Mouse (Mus musculus): ENCODE measurements at regions not wholly inside any gene's neighbourhood (a gene's known extent, or its start where the extent isn't known, plus 50 kb on each side); places are given as distances from the start of the nearest gene placed in this dataset.

- DNase-seq = no peak
- TF ChIP-seq POLR2A (IDR thresholded peaks at IDR 0.05; ENCODE audit: insufficient read depth, low read depth, low read length) = no peak
- TF ChIP-seq CTCF (IDR thresholded peaks at IDR 0.05) = no peak
- no peak for TF ChIP-seq EP300 (IDR thresholded peaks at IDR 0.05; ENCODE audit: insufficient read depth, low read depth, low read length)
- no peaks in the 10 kb centered on the region for H3K4me1 ChIP-seq (ENCODE audit: control insufficient read depth, insufficient read depth, low read length)
- 66% methylated on average over 4 of the region's 4 CpGs for WGBS
- no peak overlapping the region for H3K9ac ChIP-seq (ENCODE audit: low read depth, low read length)
- H3K79me2 ChIP-seq (replicated peaks; ENCODE audit: control insufficient read depth, insufficient read depth, low read length) = no peaks in the 10 kb centered on the region
- H3K36me3 ChIP-seq (ENCODE audit: control insufficient read depth, insufficient read depth, low read length) = no peaks in the 10 kb centered on the region
- no peak overlapping the region for H3K27ac ChIP-seq
- no peak overlapping the region for H3K4me3 ChIP-seq
- intact Hi-C loops (cut with DNase I) = no loop called here
- no peaks in the 10 kb centered on the region for H3K27me3 ChIP-seq (ENCODE audit: control insufficient read depth, insufficient read depth, low read length)
Observed at GRCm38 (mm10) chr1:41825223-41825622, 870.3 kb upstream of the Pou3f3 start.

- no peaks in the 10 kb centered on the region for H3K79me2 ChIP-seq (replicated peaks; ENCODE audit: control insufficient read depth, insufficient read depth, low read length)
- no peaks in the 10 kb centered on the region for H3K4me1 ChIP-seq (ENCODE audit: control insufficient read depth, insufficient read depth, low read length)
- no peak overlapping the region for H3K9ac ChIP-seq (ENCODE audit: low read depth, low read length)
- no peak overlapping the region for H3K27ac ChIP-seq
- TF ChIP-seq POLR2A (IDR thresholded peaks at IDR 0.05; ENCODE audit: insufficient read depth, low read depth, low read length) = no peak
- no peak for TF ChIP-seq EP300 (IDR thresholded peaks at IDR 0.05; ENCODE audit: insufficient read depth, low read depth, low read length)
- TF ChIP-seq CTCF (IDR thresholded peaks at IDR 0.05) = no peak
- H3K36me3 ChIP-seq (ENCODE audit: control insufficient read depth, insufficient read depth, low read length) = no peaks in the 10 kb centered on the region
- no peak for DNase-seq
- 61% methylated on average over 2 of the region's 2 CpGs for WGBS
- no peak overlapping the region for H3K4me3 ChIP-seq
- intact Hi-C loops (cut with DNase I) = no loop called here
- no peaks in the 10 kb centered on the region for H3K27me3 ChIP-seq (ENCODE audit: control insufficient read depth, insufficient read depth, low read length)
Observed at GRCm38 (mm10) chr1:41831641-41832040, 863.9 kb upstream of the Pou3f3 start.

Measured in heart, adult 2 months (tissue).